Mouse (Mus musculus) embryonic fibroblast, embryonic 13.5 days (primary cell): ENCODE results near the gene Camk1.

Experiments
- CTCF ChIP-seq: IDR thresholded peaks from 2 replicates; pipeline ENCODE4 v1.5.1; 2011; ENCODE audit warnings: mild to moderate bottlenecking, control low read depth, low read length, moderate library complexity, borderline replicate concordance; ENCODE audit not compliant: insufficient read depth
- POLR2A ChIP-seq: IDR thresholded peaks from 2 replicates; pipeline ENCODE4 v1.6.1; 2011; ENCODE audit warnings: low read depth, mild to moderate bottlenecking, control low read depth, low read length, moderate library complexity

GRCm38 (mm10) chr6:113350538-113350937 is 6.8 kb upstream of the Camk1 start:
- TF ChIP-seq CTCF (no peak), POLR2A (no peak)
